Mouse (Mus musculus) heart, embryonic 10.5 days (tissue): ENCODE measurements around the gene Miip. TPM values are rescaled to one million over a fixed set of nuclear protein-coding genes. Genes with fewer than 3 reads are reported as not detected.
A peak's percentile ranks its signal among the peaks of the same experiment; 100 is the strongest.
"Not testable (repeated sequence)": the region's sequence is repeated elsewhere in the genome, so short reads cannot be mapped to it uniquely, and the experiment has no call there.

Experiments used
- DNase-seq: peaks from one replicate; pipeline ENCODE4 v3.0.0-alpha.2; 2017; ENCODE audit warnings: low spot score
- H3K27ac ChIP-seq: fragments of 300-500 bp; sonication (generic); 2 replicates; pipeline ENCODE4 v1.5.1; 2016; ENCODE audit warnings: mild to moderate bottlenecking
- H3K27me3 ChIP-seq: fragments of 300-500 bp; sonication (generic); 2 replicates; pipeline ENCODE4 v1.6.1; 2016; ENCODE audit warnings: mild to moderate bottlenecking; ENCODE audit not compliant: poor library complexity, insufficient read depth, severe bottlenecking
- H3K36me3 ChIP-seq: fragments of 300-500 bp; sonication (generic); 2 replicates; pipeline ENCODE4 v1.6.1; 2016; ENCODE audit warnings: mild to moderate bottlenecking, moderate library complexity
- H3K4me1 ChIP-seq: fragments of 300-500 bp; sonication (generic); 2 replicates; pipeline ENCODE4 v1.6.1; 2016; ENCODE audit warnings: mild to moderate bottlenecking
- H3K4me3 ChIP-seq: fragments of 300-500 bp; sonication (generic); 2 replicates; pipeline ENCODE4 v1.5.1; 2016; ENCODE audit warnings: mild to moderate bottlenecking, moderate library complexity
- H3K9me3 ChIP-seq: fragments of 300-500 bp; sonication (generic); 2 replicates; pipeline ENCODE4 v1.6.1; 2016; ENCODE audit warnings: mild to moderate bottlenecking, moderate library complexity
- WGBS: fragments of 180-500 bp; shearing (Covaris S2); methylation state at CpG from one replicate; pipeline ENCODE4 v1.1.7; 2016; 5-methylcytosine and 5-hydroxymethylcytosine counted together
- polyA plus RNA-seq: library from polyadenylated mRNA; unstranded; fragments of >200 nt; fragmentation: Nextera tagmentation; extraction: Ambion mirVana; gene quantifications from 2 replicates; pipeline ENCODE4 v1.2.1, GENCODE M21; 2016

Miip gene
- polyA plus RNA-seq, 1 experiment from 2014 or later: 49.7 TPM

DNA sequence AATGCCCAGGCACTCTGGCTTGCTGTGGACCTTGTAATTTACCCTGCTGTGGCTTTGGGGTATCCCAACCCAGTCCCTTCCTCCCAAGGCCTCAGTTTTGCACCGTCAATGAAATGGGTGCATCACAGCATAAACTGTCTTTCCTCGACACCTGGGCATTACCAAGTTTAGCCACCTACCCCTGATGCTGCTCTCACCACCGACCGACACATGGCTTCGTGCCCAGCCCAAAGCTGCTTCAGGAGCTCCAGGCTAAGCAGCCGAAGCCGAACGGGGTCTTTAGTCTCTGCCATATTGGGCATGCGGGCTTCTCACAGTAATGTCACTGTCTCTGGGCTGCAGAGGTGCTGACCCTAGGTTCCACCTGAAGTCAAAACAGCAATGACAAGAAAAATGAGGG, 2.6 kb downstream of the Miip start:
- Histone ChIP-seq H3K9me3 (no peaks in the 10 kb centered on the region), H3K4me1 (peaks cover 27% of the 10 kb centered on the region), H3K36me3 (peaks cover 53% of the 10 kb centered on the region), H3K4me3 (no peak overlapping the region), H3K27me3 (no peaks in the 10 kb centered on the region), H3K27ac (no peak overlapping the region)
- 96% methylated on average over 9 of the region's 9 CpGs for WGBS
- DNase-seq: no peak

GRCm38 (mm10) chr4:147865651-147866050, 3.0 kb downstream of the Miip start:
- Histone ChIP-seq H3K27ac (no peak overlapping the region), H3K4me3 (no peak overlapping the region), H3K27me3 (no peaks in the 10 kb centered on the region), H3K4me1 (peaks cover 27% of the 10 kb centered on the region), H3K9me3 (no peaks in the 10 kb centered on the region), H3K36me3 (peaks cover 55% of the 10 kb centered on the region)
- 91% methylated on average over 6 of the region's 6 CpGs for WGBS
- no peak for DNase-seq

- Histone ChIP-seq H3K36me3 (peaks cover 61% of the 10 kb centered on the region), H3K27me3 (no peaks in the 10 kb centered on the region), H3K27ac (no peak overlapping the region), H3K9me3 (no peaks in the 10 kb centered on the region), H3K4me3 (no peak overlapping the region), H3K4me1 (peaks cover 6% of the 10 kb centered on the region)
- no peak for DNase-seq
- 86% methylated on average over 3 of the region's 3 CpGs for WGBS
Measured at GRCm38 (mm10) chr4:147862051-147862450, 6.6 kb downstream of the Miip start.

DNA sequence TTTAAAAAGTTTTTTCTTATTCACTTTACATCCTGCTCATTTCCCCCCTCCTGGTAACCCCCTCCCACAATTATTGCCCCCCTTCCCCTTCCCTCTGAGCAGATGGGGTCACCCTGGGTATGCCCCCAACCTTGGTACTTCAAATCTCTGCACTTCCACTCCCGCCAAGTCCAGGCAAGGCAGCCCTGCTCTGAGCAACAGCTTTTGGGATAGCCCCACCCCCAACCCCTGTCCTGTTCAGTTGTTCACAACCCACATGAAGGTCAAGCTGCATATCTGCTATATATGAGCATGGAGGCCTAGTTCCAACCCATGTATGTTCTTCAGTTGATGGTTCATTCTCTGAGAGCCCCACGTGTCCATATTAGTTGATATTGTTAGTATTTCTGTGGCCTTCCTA, 17.8 kb downstream of the Miip start:
- WGBS: 62% methylated on average over 2 of the region's 2 CpGs
- H3K27me3 ChIP-seq: no peaks in the 10 kb centered on the region
- 0 out of 2 replicates have a peak, but pooled peaks cover 2% of the 10 kb centered on the region for H3K36me3 ChIP-seq

GRCm38 (mm10) chr4:147848584-147848991, 20.0 kb downstream of the Miip start:
- WGBS: 8% methylated on average over 4 of the region's 4 CpGs
- Histone ChIP-seq H3K36me3 (peaks cover 17% of the 10 kb centered on the region), H3K27ac (peak overlapping the region; percentile 88)

More for the DNA sequence above, 17.8 kb downstream of the Miip start:
- H3K4me1 ChIP-seq: peaks cover 11% of the 10 kb centered on the region
- peak; percentile 70 for DNase-seq
- H3K4me3 ChIP-seq: no peak overlapping the region
- no peak overlapping the region for H3K27ac ChIP-seq
- no peaks in the 10 kb centered on the region for H3K9me3 ChIP-seq

DNA sequence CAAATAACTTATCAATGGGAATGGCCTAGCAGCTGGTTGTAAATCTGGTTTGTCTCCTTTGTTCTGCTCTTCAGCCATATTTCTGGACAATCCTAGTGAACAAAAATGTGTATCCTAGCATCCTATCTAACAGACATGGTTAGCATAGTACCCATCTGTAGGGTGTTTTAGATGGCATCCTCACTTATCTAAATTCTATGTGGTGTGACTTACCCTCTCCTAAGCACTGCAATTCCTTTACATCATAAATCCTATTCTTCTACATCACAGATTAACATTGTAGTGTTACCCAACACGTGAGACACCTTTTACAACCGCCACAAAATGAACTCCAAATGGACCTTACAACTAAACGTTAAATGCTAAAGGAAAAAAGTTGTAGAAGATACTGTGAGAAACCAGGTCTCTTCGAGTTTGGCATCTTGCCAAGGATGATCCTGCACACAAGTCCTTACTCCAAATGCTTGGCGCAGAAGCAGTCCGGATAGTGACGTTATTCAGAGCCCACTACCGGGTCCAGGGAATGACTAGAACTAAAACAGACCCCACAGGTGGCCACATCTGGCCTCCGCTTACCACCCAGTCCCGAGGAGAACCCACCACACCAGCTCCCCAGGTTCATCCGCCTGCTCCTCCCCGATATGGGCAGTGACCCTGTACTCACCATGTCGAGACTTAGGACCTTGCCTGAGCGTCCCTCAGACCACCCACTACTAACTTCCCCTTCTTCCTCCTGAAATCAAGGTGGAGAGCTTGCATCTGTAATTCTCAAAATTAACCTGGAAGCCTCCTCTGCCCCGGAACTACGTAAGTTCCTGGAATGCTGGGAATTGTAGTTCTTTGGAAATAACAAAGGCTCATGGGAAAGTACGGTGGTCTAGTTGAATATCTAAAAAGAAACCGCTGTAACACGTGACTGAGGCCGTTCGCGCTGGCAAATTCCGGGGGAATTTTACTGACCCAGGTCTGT, 20.7 kb downstream of the Miip start, which contains the start of gene Zfp933:
Gene Zfp933, minus strand, starts transcription at position 753 of the 970 bp plus-strand sequence.
- H3K4me3 ChIP-seq: peak within 1 kb of the TSS; percentile 86
- no peaks in the 10 kb centered on the region for H3K27me3 ChIP-seq
- peaks cover 24% of the 10 kb centered on the region for H3K36me3 ChIP-seq
- no peaks in the 10 kb centered on the region for H3K9me3 ChIP-seq
- peak within 1 kb of the TSS; percentile 88 for H3K27ac ChIP-seq
- H3K4me1 ChIP-seq: peaks cover 11% of the 10 kb centered on the region
- peak; percentile 87 for DNase-seq
- 3% methylated on average over 23 of the region's 23 CpGs for WGBS

More at GRCm38 (mm10) chr4:147848584-147848991, 20.0 kb downstream of the Miip start:
- no peaks in the 10 kb centered on the region for H3K9me3 ChIP-seq
- peaks cover 11% of the 10 kb centered on the region for H3K4me1 ChIP-seq
- no peak for DNase-seq
- H3K27me3 ChIP-seq: no peaks in the 10 kb centered on the region
- peak overlapping the region; percentile 86 for H3K4me3 ChIP-seq

GRCm38 (mm10) chr4:147842871-147843270, 25.7 kb downstream of the Miip start:
- Histone ChIP-seq H3K36me3 (peaks cover 49% of the 10 kb centered on the region), H3K27me3 (no peaks in the 10 kb centered on the region), H3K4me3 (no peak overlapping the region), H3K4me1 (peaks cover 5% of the 10 kb centered on the region), H3K9me3 (peaks cover 6% of the 10 kb centered on the region; the same call in 1 of the 2 replicates), H3K27ac (no peak overlapping the region)
- no peak for DNase-seq
- WGBS: 92% methylated on average over 3 of the region's 3 CpGs

- not testable (repeated sequence) for DNase-seq, H3K9me3 ChIP-seq, H3K27ac ChIP-seq, H3K27me3 ChIP-seq, H3K4me3 ChIP-seq, H3K4me1 ChIP-seq
- 97% methylated on average over 16 of the region's 26 CpGs for WGBS
- peaks cover 37% of the 10 kb centered on the region for H3K36me3 ChIP-seq
Measured at GRCm38 (mm10) chr4:147839282-147839681, 29.3 kb downstream of the Miip start.

- WGBS: 88% methylated on average over 4 of the region's 4 CpGs
- H3K36me3 ChIP-seq: peaks cover 63% of the 10 kb centered on the region
- no peak for DNase-seq
- H3K27ac ChIP-seq: no peak overlapping the region
- H3K9me3 ChIP-seq: peaks cover 24% of the 10 kb centered on the region
- H3K27me3 ChIP-seq: no peaks in the 10 kb centered on the region
- no peaks in the 10 kb centered on the region for H3K4me1 ChIP-seq
- H3K4me3 ChIP-seq: no peak overlapping the region
Measured at GRCm38 (mm10) chr4:147824389-147824788, 44.2 kb downstream of the Miip start.

- peaks cover 23% of the 10 kb centered on the region for H3K9me3 ChIP-seq
- not testable (repeated sequence) for H3K27ac ChIP-seq
Measured at GRCm38 (mm10) chr4:147821414-147821813, 47.2 kb downstream of the Miip start.

DNA sequence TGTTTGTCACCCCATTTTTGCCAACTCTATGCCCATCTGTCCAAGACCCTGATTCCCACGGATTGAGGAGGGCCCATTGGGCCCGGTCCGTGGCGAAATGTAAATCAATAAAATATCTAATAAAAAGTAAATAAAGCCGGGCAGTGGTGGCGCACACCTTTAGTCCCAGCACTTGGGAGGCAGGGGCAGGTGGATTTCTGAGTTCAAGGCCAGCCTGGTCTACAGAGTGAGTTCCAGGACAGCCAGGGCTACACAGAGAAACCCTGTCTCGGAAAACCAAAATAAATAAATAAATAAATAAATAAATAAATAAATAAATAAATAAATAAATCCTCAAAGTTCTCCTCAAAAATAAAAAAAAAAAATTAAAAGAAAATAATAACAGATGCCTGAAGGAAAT, 49.0 kb downstream of the Miip start:
- not testable (repeated sequence) for H3K27me3 ChIP-seq, H3K27ac ChIP-seq, H3K4me3 ChIP-seq, DNase-seq, H3K4me1 ChIP-seq
- Histone ChIP-seq H3K9me3 (peaks cover 12% of the 10 kb centered on the region), H3K36me3 (peaks cover 19% of the 10 kb centered on the region; the same call in 1 of the 2 replicates)
- 75% methylated on average over 7 of the region's 7 CpGs for WGBS

More at GRCm38 (mm10) chr4:147821414-147821813, 47.2 kb downstream of the Miip start:
- H3K27me3 ChIP-seq, DNase-seq, H3K4me1 ChIP-seq, H3K4me3 ChIP-seq: not testable (repeated sequence)
- 84% methylated on average over 3 of the region's 3 CpGs for WGBS
- H3K36me3 ChIP-seq: peaks cover 35% of the 10 kb centered on the region

- Histone ChIP-seq H3K9me3 (peaks cover 3% of the 10 kb centered on the region; the same call in 1 of the 2 replicates), H3K27me3 (no peaks in the 10 kb centered on the region), H3K36me3 (0 out of 2 replicates have a peak, but pooled peaks cover 2% of the 10 kb centered on the region), H3K4me3 (no peak overlapping the region), H3K4me1 (no peaks in the 10 kb centered on the region), H3K27ac (no peak overlapping the region)
- no peak for DNase-seq
- 76% methylated on average over 2 of the region's 2 CpGs for WGBS
Measured at GRCm38 (mm10) chr4:147814592-147815167, 53.9 kb downstream of the Miip start.
